Mouse (Mus musculus): ENCODE data around the gene Mlx.

Mlx gene

GRCm38 (mm10) chr11:101066549-101067412, 20.3 kb upstream of the Mlx start:
- peak; percentile 91 for DNase-seq

- DNase-seq = peak; percentile 97
Measured at GRCm38 (mm10) chr11:101069391-101070188, 17.5 kb upstream of the Mlx start, which contains the start of gene Naglu. Gene Naglu (plus strand): TSS chr11:101070012.

GRCm38 (mm10) chr11:101070189-101070527, 16.9 kb upstream of the Mlx start:
- DNase-seq = no peak

GRCm38 (mm10) chr11:101070987-101071386, 16.1 kb upstream of the Mlx start:
- DNase-seq = no peak

- no peak for DNase-seq
Measured at GRCm38 (mm10) chr11:101071810-101072428, 15.2 kb upstream of the Mlx start.

- no peak for DNase-seq
Measured at GRCm38 (mm10) chr11:101078121-101078520, 9.0 kb upstream of the Mlx start, which contains the start of gene Hsd17b1. Gene Hsd17b1 (plus strand): TSS chr11:101078411.

GRCm38 (mm10) chr11:101079746-101080145, 7.3 kb upstream of the Mlx start:
- no peak for DNase-seq

GRCm38 (mm10) chr11:101080421-101080820, 6.7 kb upstream of the Mlx start:
- DNase-seq = no peak

GRCm38 (mm10) chr11:101081659-101082058, 5.4 kb upstream of the Mlx start:
- DNase-seq = no peak

GRCm38 (mm10) chr11:101082208-101083082, 4.6 kb upstream of the Mlx start, which contains the start of gene Coasy:
Gene Coasy (plus strand): TSS chr11:101082565.
- peak; percentile 92 for DNase-seq

GRCm38 (mm10) chr11:101083083-101083697, 3.9 kb upstream of the Mlx start:
- DNase-seq = peak; percentile 69

- no peak for DNase-seq
Measured at GRCm38 (mm10) chr11:101084246-101084645, 2.8 kb upstream of the Mlx start.

GRCm38 (mm10) chr11:101084811-101085210, 2.3 kb upstream of the Mlx start:
- no peak for DNase-seq

GRCm38 (mm10) chr11:101085617-101086322, 1.3 kb upstream of the Mlx start:
- no peak for DNase-seq

- DNase-seq = peak; percentile 35
Measured at GRCm38 (mm10) chr11:101086323-101086674, 778 bp upstream of the Mlx start.

GRCm38 (mm10) chr11:101087682-101088055, 592 bp downstream of the Mlx start:
- peak; percentile 39 for DNase-seq

GRCm38 (mm10) chr11:101089931-101090330, 2.9 kb downstream of the Mlx start:
- DNase-seq = no peak

- DNase-seq = no peak
Measured at GRCm38 (mm10) chr11:101094930-101095313, 7.8 kb downstream of the Mlx start.

- peak; percentile 98 for DNase-seq
Measured at GRCm38 (mm10) chr11:101095314-101096024, 8.4 kb downstream of the Mlx start, which contains the start of gene Psmc3ip. Gene Psmc3ip (minus strand): TSS chr11:101095436.

- DNase-seq = no peak
Measured at GRCm38 (mm10) chr11:101098231-101098630, 11.2 kb downstream of the Mlx start.
